Mouse (Mus musculus) intestine, embryonic 15.5 days (tissue): ENCODE data around the gene Bicc1. TPM values are rescaled to one million over a fixed set of nuclear protein-coding genes. Genes with fewer than 3 reads are reported as not detected.

Experiments
- ATAC-seq: fragments of 200-750 bp; cut with Nextera tagmentation; 2 replicates; pipeline ENCODE4 v1.8.0; 2017; ENCODE audit warnings: moderate TSS enrichment, moderate library complexity
- H3K27ac ChIP-seq: fragments of 300-500 bp; sonication (generic); 2 replicates; pipeline ENCODE4 v1.5.1; 2015; ENCODE audit warnings: mild to moderate bottlenecking, inconsistent platforms
- H3K27me3 ChIP-seq: fragments of 300-500 bp; sonication (generic); replicated peaks from 2 replicates; pipeline ENCODE4 v1.6.1; 2015; ENCODE audit warnings: inconsistent platforms
- H3K36me3 ChIP-seq: fragments of 300-500 bp; sonication (generic); 2 replicates; pipeline ENCODE4 v1.6.1; 2015; ENCODE audit warnings: inconsistent platforms
- H3K4me1 ChIP-seq: fragments of 300-500 bp; sonication (generic); replicated peaks from 2 replicates; pipeline ENCODE4 v1.6.1; 2015; ENCODE audit warnings: inconsistent platforms
- H3K4me2 ChIP-seq: fragments of 300-500 bp; sonication (generic); replicated peaks from 2 replicates; pipeline ENCODE4 v1.6.1; 2015; ENCODE audit warnings: mild to moderate bottlenecking, inconsistent platforms
- H3K4me3 ChIP-seq: fragments of 300-500 bp; sonication (generic); replicated peaks from 2 replicates; pipeline ENCODE4 v1.5.1; 2015; ENCODE audit warnings: inconsistent platforms
- H3K9ac ChIP-seq: fragments of 300-500 bp; sonication (generic); 2 replicates; pipeline ENCODE4 v1.6.1; 2015; ENCODE audit warnings: inconsistent platforms
- H3K9me3 ChIP-seq: fragments of 300-500 bp; sonication (generic); 2 replicates; pipeline ENCODE4 v1.6.1; 2016; ENCODE audit warnings: inconsistent platforms
- WGBS: fragments of 180-500 bp; shearing (Covaris S2); methylation state at CpG from one replicate; pipeline ENCODE4 v1.1.7; 2015; 5-methylcytosine and 5-hydroxymethylcytosine counted together
- polyA plus RNA-seq: library from polyadenylated mRNA; unstranded; fragments of >200 nt; fragmentation: Nextera tagmentation; extraction: Ambion mirVana; gene quantifications from 2 replicates; pipeline ENCODE4 v1.2.1, GENCODE M21; 2015

Bicc1 gene
- polyA plus RNA-seq, 1 experiment from 2014 or later = 19.3 TPM

DNA sequence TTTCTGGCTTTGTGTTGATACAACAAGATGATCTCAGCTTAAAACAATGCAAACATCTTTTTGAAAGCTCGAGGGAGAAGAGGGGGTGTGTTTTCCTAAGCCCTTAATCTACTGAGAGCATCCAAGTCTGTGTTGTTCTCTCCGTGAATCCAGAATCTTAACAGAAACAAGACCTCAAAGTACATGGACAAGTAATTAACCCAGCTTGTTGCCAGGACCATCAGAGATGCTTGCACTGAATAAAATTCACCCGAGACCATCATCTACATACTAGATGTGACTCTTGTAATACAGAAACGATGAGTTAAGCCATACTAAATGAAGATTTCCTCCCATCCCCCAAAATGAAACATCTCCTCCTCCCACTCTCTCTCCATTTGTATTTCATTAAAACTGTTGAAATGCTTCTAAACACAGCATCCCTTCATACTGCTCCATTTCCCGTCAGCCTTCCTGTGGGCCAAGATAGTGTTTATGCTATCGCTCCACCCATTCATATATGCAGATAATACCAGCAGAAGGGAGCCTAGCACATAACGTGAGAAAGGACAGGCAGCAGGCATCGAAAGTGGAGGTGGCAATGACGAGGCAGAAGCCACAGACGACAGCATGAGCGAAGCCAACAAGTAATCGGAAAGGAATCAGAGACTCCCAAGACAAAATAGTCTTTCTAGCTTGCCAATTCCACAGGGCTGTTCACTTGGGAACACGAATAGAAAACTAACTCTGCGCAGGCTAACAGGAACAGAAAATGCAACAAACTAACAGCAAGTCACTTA lies 131.2 kb downstream of the Bicc1 start:
- 0 out of 2 replicates have a peak, but pooled peaks cover 3% of the 10 kb centered on the region for H3K4me1 ChIP-seq
- no peaks in the 10 kb centered on the region for H3K36me3 ChIP-seq
- ATAC-seq = no peak
- H3K27ac ChIP-seq = 0 out of 2 replicates have a peak overlapping the region, but pooled peaks have one; percentile 3
- no peak overlapping the region for H3K4me3 ChIP-seq
- H3K4me2 ChIP-seq = no peak overlapping the region
- H3K27me3 ChIP-seq = no peaks in the 10 kb centered on the region
- H3K9me3 ChIP-seq = no peaks in the 10 kb centered on the region
- 61% methylated on average over 14 of the region's 14 CpGs for WGBS
- H3K9ac ChIP-seq = no peak overlapping the region

DNA sequence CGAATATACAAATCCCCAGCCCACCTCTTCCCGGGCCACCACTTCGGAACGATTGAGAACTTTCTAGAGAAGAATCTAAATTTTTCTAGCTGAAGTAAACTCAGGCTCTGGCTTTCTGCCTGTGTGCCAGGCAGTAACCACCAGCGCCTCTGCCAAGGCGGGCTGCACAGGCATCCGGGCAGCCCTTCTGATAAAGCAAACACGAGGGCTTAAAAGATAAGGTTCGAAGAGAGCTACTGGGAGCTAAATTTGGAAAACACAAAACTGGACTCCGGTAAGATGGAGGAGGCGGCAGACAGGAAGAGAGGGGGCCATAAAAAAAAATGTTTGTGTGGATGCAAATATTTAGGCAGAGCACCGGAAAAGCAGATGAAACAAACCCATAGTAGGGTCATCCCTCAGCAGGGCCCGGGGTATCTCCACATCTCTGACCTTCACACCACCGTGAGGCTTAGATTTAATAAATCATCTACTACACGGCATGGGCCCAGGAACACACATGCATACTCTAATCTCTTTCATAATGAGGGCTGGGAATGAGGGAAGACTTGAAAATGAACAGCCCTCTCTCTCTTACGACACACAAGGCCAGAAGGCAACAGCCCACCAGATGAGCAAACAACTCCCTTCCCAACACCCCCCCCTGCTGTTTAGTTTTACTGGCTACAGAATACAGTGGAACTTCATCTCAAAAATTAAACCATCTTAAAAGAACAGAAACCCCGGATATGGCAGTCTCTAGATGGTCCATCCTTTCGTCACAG lies 134.2 kb downstream of the Bicc1 start:
- Histone ChIP-seq H3K9ac (no peak overlapping the region), H3K27ac (peak overlapping the region; percentile 45), H3K4me1 (0 out of 2 replicates have a peak, but pooled peaks cover 3% of the 10 kb centered on the region), H3K36me3 (no peaks in the 10 kb centered on the region), H3K4me2 (peak overlapping the region; percentile 34), H3K9me3 (no peaks in the 10 kb centered on the region), H3K4me3 (no peak overlapping the region), H3K27me3 (no peaks in the 10 kb centered on the region)
- 36% methylated on average over 18 of the region's 18 CpGs for WGBS
- ATAC-seq = peak; percentile 59

DNA sequence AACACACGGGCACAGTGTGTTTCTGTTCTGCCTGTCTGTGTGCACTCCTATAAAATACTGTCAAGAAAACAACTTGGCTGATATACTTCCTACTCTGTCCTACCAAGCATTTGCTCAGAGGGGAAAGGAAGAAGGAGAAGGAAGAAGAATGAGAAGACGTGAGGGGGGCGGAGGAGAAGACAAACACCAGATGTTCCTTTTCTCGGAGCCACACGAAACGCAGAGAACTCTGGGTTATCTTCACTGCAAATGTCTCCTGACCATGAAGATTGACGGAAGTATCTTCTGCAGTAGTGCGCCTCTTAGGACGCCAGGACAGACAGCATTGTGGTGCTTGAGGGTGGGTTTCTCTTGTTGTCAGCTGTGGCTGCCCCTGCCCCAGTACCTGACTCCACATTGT lies 134.8 kb downstream of the Bicc1 start:
- Histone ChIP-seq H3K4me1 (0 out of 2 replicates have a peak, but pooled peaks cover 3% of the 10 kb centered on the region), H3K36me3 (no peaks in the 10 kb centered on the region), H3K4me3 (no peak overlapping the region), H3K9me3 (no peaks in the 10 kb centered on the region), H3K27me3 (no peaks in the 10 kb centered on the region), H3K9ac (no peak overlapping the region), H3K27ac (peak overlapping the region; percentile 45), H3K4me2 (peak overlapping the region; percentile 34)
- WGBS = 37% methylated on average over 9 of the region's 9 CpGs
- ATAC-seq = peak; percentile 36

DNA sequence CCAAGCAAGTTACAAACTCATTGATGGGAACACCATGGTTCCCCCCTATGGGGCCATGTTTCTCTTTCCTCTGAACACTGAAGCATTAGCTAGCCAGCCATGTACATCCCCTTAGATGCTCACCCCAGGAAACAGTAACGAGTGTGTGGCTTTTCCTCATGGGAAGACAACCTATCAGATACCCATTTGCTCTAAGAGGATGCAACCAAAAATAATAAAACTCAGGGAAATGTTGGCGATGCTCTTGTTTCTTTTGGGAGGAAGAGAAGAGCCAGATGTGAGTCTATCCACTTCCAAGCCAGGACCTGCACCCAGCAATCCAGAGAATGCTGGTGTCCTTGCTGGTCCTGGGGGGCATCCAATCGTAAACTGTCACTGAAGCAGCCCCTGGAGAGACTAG lies 136.0 kb downstream of the Bicc1 start:
- Histone ChIP-seq H3K4me1 (0 out of 2 replicates have a peak, but pooled peaks cover 3% of the 10 kb centered on the region), H3K4me3 (no peak overlapping the region), H3K9ac (no peak overlapping the region), H3K27ac (peak overlapping the region; percentile 32; the same call in 1 of the 2 replicates), H3K9me3 (no peaks in the 10 kb centered on the region), H3K36me3 (no peaks in the 10 kb centered on the region), H3K27me3 (no peaks in the 10 kb centered on the region), H3K4me2 (no peak overlapping the region)
- WGBS = 57% methylated on average over 3 of the region's 3 CpGs
- no peak for ATAC-seq

DNA sequence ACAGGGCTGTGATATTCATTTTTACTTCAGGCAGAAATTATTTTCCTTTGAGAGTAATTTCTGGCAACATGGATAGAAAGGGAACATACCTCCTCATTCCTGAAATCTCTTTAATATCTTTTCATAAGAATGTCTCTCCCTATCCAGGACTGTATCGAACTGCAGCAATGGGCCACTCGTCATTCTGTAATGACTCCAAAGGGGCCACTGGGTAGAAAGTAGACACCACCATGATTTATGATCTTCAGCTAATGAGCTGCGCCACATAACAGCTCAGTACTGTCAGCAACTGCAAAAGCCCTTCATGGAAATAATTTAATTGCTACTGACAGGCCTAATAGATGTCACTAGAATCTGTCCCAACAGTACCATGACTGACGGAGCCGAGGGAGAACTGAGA lies 139.0 kb downstream of the Bicc1 start:
- H3K36me3 ChIP-seq = no peaks in the 10 kb centered on the region
- H3K4me3 ChIP-seq = no peak overlapping the region
- no peaks in the 10 kb centered on the region for H3K27me3 ChIP-seq
- no peak overlapping the region for H3K4me2 ChIP-seq
- ATAC-seq = no peak
- no peak overlapping the region for H3K9ac ChIP-seq
- 71% methylated on average over 5 of the region's 5 CpGs for WGBS
- H3K9me3 ChIP-seq = no peaks in the 10 kb centered on the region
- H3K4me1 ChIP-seq = 0 out of 2 replicates have a peak, but pooled peaks cover 2% of the 10 kb centered on the region
- H3K27ac ChIP-seq = no peak overlapping the region

DNA sequence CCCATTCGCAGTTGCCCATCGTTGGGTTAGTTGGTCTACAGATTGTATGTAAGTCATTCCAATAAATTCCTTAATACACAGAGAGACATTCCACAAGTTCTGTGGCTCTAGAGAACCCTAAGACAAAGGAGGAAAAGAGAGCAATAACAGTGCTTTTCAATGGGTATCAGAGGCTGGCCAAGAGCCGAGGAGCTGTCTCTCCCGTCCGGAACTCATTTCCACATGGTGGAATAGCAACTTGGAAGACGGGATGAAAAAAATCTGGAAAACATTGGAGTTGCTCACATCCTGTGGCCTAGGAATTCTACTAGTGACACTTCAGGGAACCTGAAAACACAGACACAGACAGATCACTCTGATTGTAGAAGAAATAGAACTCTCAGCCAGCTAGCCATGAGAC lies 139.7 kb downstream of the Bicc1 start:
- H3K4me3 ChIP-seq = no peak overlapping the region
- H3K9ac ChIP-seq = no peak overlapping the region
- no peaks in the 10 kb centered on the region for H3K36me3 ChIP-seq
- no peak for ATAC-seq
- no peak overlapping the region for H3K27ac ChIP-seq
- H3K4me2 ChIP-seq = no peak overlapping the region
- no peaks in the 10 kb centered on the region for H3K4me1 ChIP-seq
- 96% methylated on average over 6 of the region's 6 CpGs for WGBS
- no peaks in the 10 kb centered on the region for H3K27me3 ChIP-seq
- H3K9me3 ChIP-seq = no peaks in the 10 kb centered on the region

DNA sequence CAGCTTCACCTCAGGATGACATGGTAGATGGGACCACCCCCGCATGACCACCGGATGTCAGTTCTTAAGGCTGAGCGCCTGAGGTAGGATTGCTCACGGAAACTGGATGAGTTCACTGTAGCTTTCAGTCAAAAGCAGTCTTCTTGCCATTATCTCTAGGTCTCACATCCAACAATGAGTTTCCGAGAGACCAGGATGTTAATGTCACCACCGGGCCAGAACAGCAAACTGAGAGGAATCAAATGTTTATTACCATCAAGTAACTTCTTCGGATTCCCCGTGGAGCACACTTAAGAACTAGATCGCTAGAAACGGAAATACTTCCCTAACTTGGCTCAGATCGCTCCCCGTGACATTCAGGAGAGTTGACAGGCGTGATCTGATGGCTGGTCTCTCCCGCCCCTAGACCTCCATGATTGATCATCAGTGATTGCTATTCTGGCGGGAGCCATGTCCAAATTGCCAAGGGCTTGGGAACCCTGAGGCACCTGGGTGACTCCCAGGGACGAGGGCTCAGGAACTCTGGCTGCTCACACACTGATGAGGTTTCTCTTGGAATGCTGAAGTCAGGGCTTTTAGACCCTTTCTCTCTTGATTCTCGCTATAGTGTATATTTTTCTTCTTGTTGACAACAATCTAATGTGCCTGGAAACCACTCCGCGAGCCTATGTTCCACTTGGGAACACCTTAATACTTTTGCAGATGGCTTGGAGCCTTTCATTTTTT lies 149.6 kb downstream of the Bicc1 start:
- Histone ChIP-seq H3K27ac (no peak overlapping the region), H3K27me3 (no peaks in the 10 kb centered on the region), H3K9me3 (no peaks in the 10 kb centered on the region), H3K36me3 (no peaks in the 10 kb centered on the region), H3K4me3 (no peak overlapping the region), H3K4me2 (no peak overlapping the region), H3K4me1 (no peaks in the 10 kb centered on the region), H3K9ac (no peak overlapping the region)
- ATAC-seq = no peak
- WGBS = 86% methylated on average over 19 of the region's 19 CpGs

DNA sequence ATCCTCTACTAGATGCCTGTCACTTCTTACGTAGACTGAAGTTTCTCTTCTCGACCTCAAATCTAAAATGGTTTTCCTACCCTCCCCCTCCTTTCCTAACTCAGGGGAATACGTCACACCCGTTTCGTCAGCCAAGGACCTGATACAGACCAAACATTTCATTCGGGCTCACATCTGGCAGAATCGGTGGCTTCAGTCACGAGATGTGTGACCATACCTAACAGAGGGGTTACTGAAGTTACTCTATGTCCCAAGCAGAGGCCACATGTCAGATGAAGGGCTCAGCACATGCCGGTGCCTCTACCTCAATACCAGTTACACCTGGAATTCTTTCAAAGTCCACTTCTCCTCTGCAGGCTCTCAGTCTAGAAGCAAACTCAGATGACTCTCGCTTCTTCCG lies 150.8 kb downstream of the Bicc1 start:
- no peak for ATAC-seq
- Histone ChIP-seq H3K27ac (no peak overlapping the region), H3K27me3 (no peaks in the 10 kb centered on the region), H3K4me3 (no peak overlapping the region), H3K9ac (no peak overlapping the region), H3K36me3 (no peaks in the 10 kb centered on the region), H3K4me1 (no peaks in the 10 kb centered on the region), H3K4me2 (no peak overlapping the region), H3K9me3 (no peaks in the 10 kb centered on the region)
- 92% methylated on average over 11 of the region's 11 CpGs for WGBS

DNA sequence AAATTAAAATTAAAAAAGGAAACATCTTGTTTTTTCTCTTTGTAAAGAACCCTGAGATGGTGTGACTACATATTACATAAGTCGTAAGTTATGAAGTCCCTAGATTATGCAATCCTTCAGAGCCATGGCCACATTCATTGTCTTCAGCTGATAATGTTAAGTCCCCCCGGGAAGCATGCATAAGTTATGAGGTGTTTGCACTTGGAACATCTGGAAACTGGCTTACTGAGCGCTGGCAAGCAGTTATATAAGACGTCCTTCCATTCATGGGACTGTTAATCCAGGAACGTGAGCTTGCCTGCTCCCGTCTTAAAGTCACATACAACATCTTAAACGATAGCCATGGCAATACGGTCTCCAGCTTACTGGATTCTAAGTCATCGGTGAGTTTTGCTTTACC lies 151.5 kb downstream of the Bicc1 start:
- Histone ChIP-seq H3K27ac (no peak overlapping the region), H3K9me3 (no peaks in the 10 kb centered on the region), H3K9ac (no peak overlapping the region), H3K4me3 (no peak overlapping the region), H3K4me1 (no peaks in the 10 kb centered on the region), H3K27me3 (no peaks in the 10 kb centered on the region), H3K36me3 (no peaks in the 10 kb centered on the region), H3K4me2 (no peak overlapping the region)
- ATAC-seq = no peak
- 66% methylated on average over 9 of the region's 9 CpGs for whole genome bisulfite sequencing

DNA sequence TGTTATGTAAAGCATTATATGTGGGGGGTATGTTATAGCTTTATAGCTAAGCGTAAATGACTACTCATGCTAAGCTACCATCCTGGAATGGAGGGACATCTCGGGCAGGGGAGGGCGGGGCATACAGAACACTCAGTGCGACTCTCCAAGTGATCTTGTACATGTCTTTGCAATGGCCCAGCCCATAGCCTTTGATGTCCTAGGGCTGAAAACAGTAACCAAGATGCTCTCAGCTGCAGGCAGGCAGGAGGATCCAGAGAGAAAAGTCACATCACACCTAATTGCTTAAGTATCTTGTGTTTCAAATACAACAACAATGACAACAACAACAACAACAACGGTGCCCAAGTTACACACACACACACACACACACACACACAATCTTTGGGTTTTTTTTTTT lies 152.0 kb downstream of the Bicc1 start:
- no peak overlapping the region for H3K27ac ChIP-seq
- WGBS = 89% methylated on average over 5 of the region's 5 CpGs
- ATAC-seq = no peak
- H3K9me3 ChIP-seq = no peaks in the 10 kb centered on the region
- no peaks in the 10 kb centered on the region for H3K36me3 ChIP-seq
- H3K27me3 ChIP-seq = no peaks in the 10 kb centered on the region
- no peaks in the 10 kb centered on the region for H3K4me1 ChIP-seq
- no peak overlapping the region for H3K4me3 ChIP-seq
- no peak overlapping the region for H3K9ac ChIP-seq
- no peak overlapping the region for H3K4me2 ChIP-seq

DNA sequence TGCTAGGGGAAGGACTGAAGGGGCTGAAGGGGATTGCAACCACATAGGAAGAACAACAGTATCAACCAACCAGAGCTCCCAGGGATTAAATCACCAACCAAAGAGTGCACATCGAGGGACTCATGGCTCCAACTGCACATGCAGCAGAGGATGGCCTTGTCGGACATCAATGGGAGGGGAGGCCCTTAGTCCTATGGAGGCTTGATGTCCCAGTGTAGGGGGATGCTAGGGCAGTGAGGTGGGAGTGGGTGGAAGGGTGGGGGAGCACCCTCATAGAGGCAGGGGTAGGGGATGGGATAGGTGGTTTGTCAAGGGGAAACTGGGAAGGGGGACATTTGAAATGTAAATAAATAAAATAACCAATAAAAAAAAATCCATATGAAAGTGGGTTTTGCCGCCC lies 152.5 kb downstream of the Bicc1 start:
- ATAC-seq = no peak
- Histone ChIP-seq H3K27me3 (no peaks in the 10 kb centered on the region), H3K4me1 (no peaks in the 10 kb centered on the region), H3K9ac (no peak overlapping the region), H3K4me2 (no peak overlapping the region), H3K36me3 (no peaks in the 10 kb centered on the region), H3K9me3 (no peaks in the 10 kb centered on the region), H3K27ac (no peak overlapping the region), H3K4me3 (no peak overlapping the region)
- WGBS = 90% methylated on average over 3 of the region's 3 CpGs

DNA sequence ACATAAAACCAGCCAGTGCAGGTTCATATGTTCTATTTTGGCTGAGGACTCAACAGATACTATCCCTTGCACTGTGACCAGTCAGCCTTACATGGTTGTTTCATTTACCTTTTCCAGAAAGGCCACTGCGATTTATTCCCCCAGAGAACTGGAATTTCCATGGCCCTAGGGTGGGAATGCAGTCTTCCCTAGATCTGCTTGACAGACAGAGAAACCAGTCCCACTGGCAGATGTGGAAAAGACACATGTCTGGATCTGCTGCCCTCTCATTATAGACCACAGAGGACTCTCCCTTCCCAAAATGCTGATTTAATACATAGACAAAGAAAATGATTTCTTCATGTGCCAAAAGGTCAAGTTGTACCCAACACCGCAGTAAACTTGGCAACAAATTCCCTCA lies 156.6 kb downstream of the Bicc1 start:
- no peak overlapping the region for H3K4me3 ChIP-seq
- WGBS = 87% methylated on average over 2 of the region's 2 CpGs
- no peaks in the 10 kb centered on the region for H3K36me3 ChIP-seq
- no peaks in the 10 kb centered on the region for H3K27me3 ChIP-seq
- H3K4me1 ChIP-seq = no peaks in the 10 kb centered on the region
- H3K27ac ChIP-seq = no peak overlapping the region
- ATAC-seq = no peak
- no peaks in the 10 kb centered on the region for H3K9me3 ChIP-seq
- H3K4me2 ChIP-seq = no peak overlapping the region
- H3K9ac ChIP-seq = no peak overlapping the region
